Comparison of ENCODE assay signal across 9 mouse cellular contexts in genomic region chr9:62364831-62365230, GRCm38 (mm10). TPM values are rescaled to one million over a fixed set of nuclear protein-coding genes. Genes with fewer than 3 reads are reported as not detected.
DNase-seq lines count a peak whose midpoint lies in the region; ATAC-seq and TF ChIP-seq lines count a peak whose summit lies in the region.
"Had no signal": no experiment of that assay in that cellular context is flagged by ENCODE, and none has a peak within 500 bp of the region (broad histone marks: within the 10 kb centered on the region; RNA-seq: fewer than 3 reads in every experiment).

No protein-coding gene starts in this region.

- WGBS in cerebellum, adult 2 months, result 4% methylated on average over 7 of the region's 7 CpGs
- WGBS in liver, embryonic 13.5 days (ENCODE audit: insufficient replicate concordance), result 56% methylated on average over 7 of the region's 7 CpGs
- 48% methylated on average over 7 of the region's 7 CpGs for whole genome bisulfite sequencing in liver, postnatal 0 days (ENCODE audit: insufficient replicate concordance)
- 42% methylated on average over 7 of the region's 7 CpGs for WGBS in limb, embryonic 12.5 days
- 35% methylated on average over 7 of the region's 7 CpGs for WGBS in intestine, embryonic 15.5 days

- no peaks in the 10 kb centered on the region for H3K9me3 ChIP-seq in liver, embryonic 13.5 days (replicated peaks)
- no peaks in the 10 kb centered on the region for H3K9me3 ChIP-seq in liver, postnatal 0 days (ENCODE audit: low read length)
- no peaks in the 10 kb centered on the region for H3K9me3 ChIP-seq in limb, embryonic 12.5 days
- H3K9me3 ChIP-seq in intestine, embryonic 15.5 days, result no peaks in the 10 kb centered on the region

- no peak for TF ChIP-seq POLR2A in cerebellum, adult 2 months (IDR thresholded peaks at IDR 0.05; ENCODE audit: borderline replicate concordance, insufficient read depth, low read length)

- no peak for TF ChIP-seq EP300 in liver, postnatal 0 days (IDR thresholded peaks at IDR 0.05; ENCODE audit: low read depth)

- no peaks in the 10 kb centered on the region for H3K27me3 ChIP-seq in cerebellum, adult 2 months (ENCODE audit: control insufficient read depth, insufficient read depth, low read length)
- no peaks in the 10 kb centered on the region for H3K27me3 ChIP-seq in liver, embryonic 13.5 days
- H3K27me3 ChIP-seq in liver, postnatal 0 days (ENCODE audit: insufficient read depth, low read length), result no peaks in the 10 kb centered on the region
- H3K27me3 ChIP-seq in limb, embryonic 12.5 days, result no peaks in the 10 kb centered on the region
- H3K27me3 ChIP-seq in intestine, embryonic 15.5 days (replicated peaks), result no peaks in the 10 kb centered on the region

- peak overlapping the region; percentile 77 for H3K27ac ChIP-seq in cerebellum, adult 2 months (ENCODE audit: insufficient read depth, low read length)
- H3K27ac ChIP-seq in liver, embryonic 13.5 days, result peak overlapping the region; percentile 74; the same call in 1 of the 2 replicates
- no peak overlapping the region; the same call in 1 of the 2 replicates for H3K27ac ChIP-seq in liver, postnatal 0 days (ENCODE audit: low read depth)
- H3K27ac ChIP-seq in brown adipose tissue, adult 24 weeks (replicated peaks; ENCODE audit: low read depth, low read length), result peak overlapping the region; percentile 39
- 0 out of 2 replicates have a peak overlapping the region, but pooled peaks have one; percentile 45 for H3K27ac ChIP-seq in limb, embryonic 12.5 days
- H3K27ac ChIP-seq in intestine, embryonic 15.5 days, result no peak overlapping the region

- H3K4me2 ChIP-seq in liver, embryonic 13.5 days, result no peak overlapping the region
- no peak overlapping the region for H3K4me2 ChIP-seq in liver, postnatal 0 days (ENCODE audit: low read depth, low read length)
- no peak overlapping the region for H3K4me2 ChIP-seq in limb, embryonic 12.5 days
- no peak overlapping the region for H3K4me2 ChIP-seq in intestine, embryonic 15.5 days (replicated peaks)

- DNase-seq in cerebellum, adult 2 months, result peak; percentile 76 to 87
- DNase-seq in cerebellum, adult 8-10 months, result no peak
- no peak for DNase-seq in liver, embryonic 13.5 days
- no peak for DNase-seq in liver, postnatal 0 days
- DNase-seq in ovary, postnatal 10 days (ENCODE audit: low spot score), result no peak
- DNase-seq: kidney, adult 2 months had no signal

- H3K36me3 ChIP-seq in liver, embryonic 13.5 days, result peaks cover 13% of the 10 kb centered on the region
- H3K36me3 ChIP-seq in liver, postnatal 0 days (replicated peaks; ENCODE audit: insufficient read depth, low read length), result no peaks in the 10 kb centered on the region
- peaks cover 13% of the 10 kb centered on the region for H3K36me3 ChIP-seq in limb, embryonic 12.5 days
- no peaks in the 10 kb centered on the region for H3K36me3 ChIP-seq in intestine, embryonic 15.5 days

- peaks cover 73% of the 10 kb centered on the region for H3K4me1 ChIP-seq in cerebellum, adult 2 months (ENCODE audit: control insufficient read depth, insufficient read depth, low read length)
- peaks cover 100% of the 10 kb centered on the region for H3K4me1 ChIP-seq in liver, embryonic 13.5 days (replicated peaks)
- peaks cover 87% of the 10 kb centered on the region for H3K4me1 ChIP-seq in liver, postnatal 0 days (ENCODE audit: insufficient read depth)
- H3K4me1 ChIP-seq in brown adipose tissue, adult 24 weeks (ENCODE audit: control insufficient read depth, insufficient read depth, insufficient read length, low read length), result peaks cover 78% of the 10 kb centered on the region
- peaks cover 96% of the 10 kb centered on the region for H3K4me1 ChIP-seq in limb, embryonic 12.5 days (replicated peaks)
- H3K4me1 ChIP-seq in intestine, embryonic 15.5 days (replicated peaks), result peaks cover 83% of the 10 kb centered on the region

- TF ChIP-seq CTCF in cerebellum, adult 2 months (IDR thresholded peaks at IDR 0.05; ENCODE audit: borderline replicate concordance, insufficient read depth, low read depth, low read length), result no peak
- no peak for TF ChIP-seq CTCF in liver, postnatal 0 days (IDR thresholded peaks at IDR 0.05; ENCODE audit: low read depth)

- ATAC-seq in liver, embryonic 13.5 days (ENCODE audit: low read depth), result no peak
- ATAC-seq in liver, postnatal 0 days, result no peak
- no peak for ATAC-seq in limb, embryonic 12.5 days (ENCODE audit: insufficient number of reproducible peaks, insufficient read depth, low FRiP score, low TSS enrichment, low read depth)
- no peak for ATAC-seq in intestine, embryonic 15.5 days

- H3K9ac ChIP-seq in liver, embryonic 13.5 days, result peak overlapping the region; percentile 4; the same call in 1 of the 2 replicates
- H3K9ac ChIP-seq in liver, postnatal 0 days (replicated peaks), result no peak overlapping the region
- H3K9ac ChIP-seq in limb, embryonic 12.5 days (replicated peaks), result no peak overlapping the region
- no peak overlapping the region for H3K9ac ChIP-seq in intestine, embryonic 15.5 days

- peak overlapping the region; percentile 11 for H3K4me3 ChIP-seq in cerebellum, adult 2 months (replicated peaks; ENCODE audit: insufficient read depth, low read depth, low read length)
- no peak overlapping the region for H3K4me3 ChIP-seq in liver, embryonic 13.5 days (replicated peaks)
- no peak overlapping the region for H3K4me3 ChIP-seq in liver, postnatal 0 days (ENCODE audit: low read depth, low read length)
- no peak overlapping the region for H3K4me3 ChIP-seq in brown adipose tissue, adult 24 weeks (ENCODE audit: insufficient read depth, low read depth, low read length)
- no peak overlapping the region for H3K4me3 ChIP-seq in limb, embryonic 12.5 days (replicated peaks)
- H3K4me3 ChIP-seq in intestine, embryonic 15.5 days (replicated peaks), result no peak overlapping the region

RNA-seq across cellular contexts. Expression of gene Anp32a, which starts 23.7 kb away (rescaled TPM):
- 421 and 445 TPM in 2 replicates for polyA plus RNA-seq in cerebellum, adult 2 months (2012; rRNA removed)
- 102 and 117 TPM in 2 replicates for polyA plus RNA-seq in liver, embryonic 13.5 days (2015; fragmentation: Nextera tagmentation; extraction: Ambion mirVana)
- polyA plus RNA-seq in liver, postnatal 0 days (2015; fragmentation: Nextera tagmentation; extraction: Ambion mirVana), result 54.5 and 60.4 TPM in 2 replicates
- polyA plus RNA-seq in brown adipose tissue, adult 24 weeks (2012; ENCODE audit: insufficient read depth, insufficient read length, missing spikeins), result 578 and 694 TPM in 2 replicates
- polyA plus RNA-seq in limb, embryonic 12.5 days (2016; fragmentation: Nextera tagmentation; extraction: Ambion mirVana), result 231 and 240 TPM in 2 replicates
- polyA plus RNA-seq in intestine, embryonic 15.5 days (2015; fragmentation: Nextera tagmentation; extraction: Ambion mirVana), result 149 and 165 TPM in 2 replicates

Comparison
In these comparisons a context has a peak if more than half of its experiments do, and no peak if none do; other contexts are left out.
1. DNase-seq: peak in cerebellum, adult 2 months (2 of 2); none in cerebellum, adult 8-10 months (single experiment), liver, embryonic 13.5 days (single experiment), liver, postnatal 0 days (single experiment) and ovary, postnatal 10 days (single experiment).
2. H3K27ac ChIP-seq: peak in cerebellum, adult 2 months (single experiment), liver, embryonic 13.5 days (single experiment), brown adipose tissue, adult 24 weeks (single experiment) and limb, embryonic 12.5 days (single experiment); none in liver, postnatal 0 days (single experiment) and intestine, embryonic 15.5 days (single experiment).